Mouse (Mus musculus) pancreas, adult 10 weeks (tissue): ENCODE results near the gene Scgb2b7. TPM values are rescaled to one million over a fixed set of nuclear protein-coding genes. Genes with fewer than 3 reads are reported as not detected.

Experiments
- polyA plus RNA-seq: library from polyadenylated mRNA; stranded (reverse); fragments of 350-450 nt; fragmentation: Illumina TruSeq; extraction: RNeasy Lipid Tissue Mini Kit (QIAGEN cat#74804); gene quantifications from one replicate; pipeline ENCODE4 v1.2.3, GENCODE M21; 2015; ENCODE audit warnings: low read depth, low replicate concordance; ENCODE audit not compliant: insufficient read depth

Gene Scgb2b7
- not detected for polyA plus RNA-seq

GRCm38 (mm10) chr7:31705657-31706056, at the start of gene Scgb2b7:
Scgb2b7 (minus strand) TSS chr7:31705757.

GRCm38 (mm10) chr7:31712365-31712764, 6.8 kb upstream of the Scgb2b7 start, which contains the start of gene Scgb1b7:
Scgb1b7 (plus strand) TSS chr7:31712665.

Other genes starting within 250 kb of the Scgb2b7 start
- not detected for gene Scgb1b7, start 6.9 kb upstream of the Scgb2b7 start, polyA plus RNA-seq